Mouse (Mus musculus): ENCODE data around the gene Mamdc2. TPM values are rescaled to one million over a fixed set of nuclear protein-coding genes. Genes with fewer than 3 reads are reported as not detected.

The Mamdc2 gene
- polyA plus RNA-seq, 1 experiment from 2014 or later: 1.1 TPM

DNA sequence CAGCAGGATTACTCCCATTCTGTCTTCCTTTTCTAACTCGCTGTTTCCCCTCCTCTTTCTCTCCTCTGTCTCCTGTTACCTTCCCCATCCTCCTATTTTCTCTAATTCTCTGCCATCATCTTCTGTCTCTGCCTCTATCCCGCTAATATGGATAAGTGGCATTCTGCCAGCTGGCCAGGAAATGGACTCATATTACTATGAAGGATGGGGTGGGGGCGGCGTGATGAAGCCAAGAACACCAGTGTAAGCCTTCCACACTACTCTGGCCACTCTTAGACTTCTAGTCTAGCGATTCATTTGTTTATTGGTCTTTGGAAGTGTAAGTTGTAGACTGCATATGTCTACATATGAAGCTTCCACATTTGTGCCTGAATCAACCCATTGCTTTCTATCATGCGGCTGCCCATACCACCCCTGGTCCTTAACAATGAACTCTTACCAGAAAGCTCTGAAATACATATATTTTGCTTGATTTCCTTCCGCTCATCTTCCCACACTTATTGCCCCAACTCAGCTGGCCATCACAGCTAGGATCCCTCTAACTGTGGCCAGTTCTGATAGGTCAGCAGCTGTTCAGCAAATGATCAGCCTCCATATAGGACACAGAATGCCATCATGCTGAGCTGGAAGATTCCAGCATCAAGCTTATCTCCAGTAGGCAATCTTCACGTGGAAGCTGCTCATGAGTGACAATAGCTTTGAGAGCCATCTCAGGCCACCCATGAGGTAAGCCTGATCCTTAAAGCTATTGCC lies 68.3 kb downstream of the Mamdc2 start:
- 74% methylated on average over 8 of the region's 8 CpGs for WGBS
- Histone ChIP-seq H3K36me3 (no peaks in the 10 kb centered on the region), H3K9ac (no peak overlapping the region), H3K4me1 (no peaks in the 10 kb centered on the region), H3K27ac (replicated peaks) (no peak overlapping the region), H3K27me3 (replicated peaks) (no peaks in the 10 kb centered on the region), H3K4me2 (no peak overlapping the region), H3K4me3 (no peak overlapping the region), H3K9me3 (no peaks in the 10 kb centered on the region)
- ATAC-seq (ENCODE audit: extremely low read depth, insufficient number of reproducible peaks, low FRiP score, low TSS enrichment): no peak

DNA sequence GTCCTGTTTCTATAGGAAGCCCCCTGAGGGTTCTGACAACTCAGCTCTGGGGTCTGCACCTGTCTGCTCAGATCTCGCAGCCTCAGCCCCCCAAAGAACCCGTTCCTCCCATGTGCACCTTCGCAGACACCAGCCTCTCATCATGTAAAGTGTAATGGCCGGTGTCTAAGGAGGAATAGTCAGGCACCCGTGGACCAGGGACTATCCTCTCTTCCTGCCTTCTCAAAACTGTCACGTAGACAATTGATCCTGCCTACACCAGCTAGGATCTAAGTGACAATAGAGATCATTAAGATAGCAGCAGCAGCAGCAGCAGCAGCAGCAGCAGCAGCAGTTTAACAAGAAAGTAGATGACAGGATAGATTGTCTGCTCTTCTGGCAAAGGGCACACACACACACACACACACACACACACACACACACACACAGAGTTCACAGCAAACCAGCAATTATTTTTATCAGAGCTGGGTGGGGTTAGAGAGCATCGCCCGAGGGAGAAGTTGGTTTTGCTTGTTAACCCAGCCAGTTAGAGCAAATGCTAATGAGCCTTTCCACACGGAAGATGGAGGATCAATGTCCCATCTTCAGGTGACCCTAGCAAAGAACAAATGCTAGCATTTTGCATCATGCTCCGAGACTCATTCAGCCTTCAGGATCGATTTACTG lies 71.6 kb downstream of the Mamdc2 start:
- Histone ChIP-seq H3K4me2 (no peak overlapping the region), H3K4me1 (peaks cover 2% of the 10 kb centered on the region; the same call in 1 of the 2 replicates), H3K9me3 (no peaks in the 10 kb centered on the region), H3K36me3 (no peaks in the 10 kb centered on the region), H3K4me3 (no peak overlapping the region), H3K27ac (replicated peaks) (no peak overlapping the region), H3K27me3 (replicated peaks) (no peaks in the 10 kb centered on the region), H3K9ac (no peak overlapping the region)
- 61% methylated on average over 11 of the region's 11 CpGs for WGBS
- no peak for ATAC-seq (ENCODE audit: extremely low read depth, insufficient number of reproducible peaks, low FRiP score, low TSS enrichment)

DNA sequence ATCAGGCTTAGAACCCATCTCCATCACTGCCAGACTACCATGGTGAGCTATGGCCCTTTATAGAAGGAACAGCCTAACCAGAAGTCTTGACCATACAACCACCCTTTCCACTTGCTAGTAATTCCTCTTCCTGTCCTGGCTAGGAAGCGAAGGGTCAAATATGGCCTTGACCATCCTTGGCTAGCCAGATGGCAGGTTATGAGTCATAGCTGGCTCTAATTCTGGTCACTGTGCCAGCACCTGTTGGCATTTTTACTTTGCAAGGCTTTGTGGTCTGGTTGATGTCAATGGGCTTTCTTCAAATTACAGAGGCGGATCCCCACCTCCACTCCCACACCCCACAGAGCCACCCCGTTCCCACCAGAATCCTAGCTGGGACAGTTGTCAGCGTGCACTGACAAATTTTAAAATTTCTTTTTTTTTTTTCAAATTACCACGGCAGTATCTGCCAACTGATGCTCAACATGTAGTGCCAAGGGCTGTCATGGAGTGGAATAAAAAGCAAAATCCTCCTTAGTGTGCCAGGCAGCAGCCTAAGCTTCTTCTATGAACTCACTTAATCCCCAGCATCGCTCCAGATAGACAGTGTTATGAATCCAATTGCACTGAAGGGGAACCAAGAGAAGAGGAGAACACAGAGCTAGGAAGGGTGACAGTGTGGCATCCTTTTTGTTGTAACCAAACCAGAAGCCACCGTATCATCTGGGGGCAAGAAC lies 73.1 kb downstream of the Mamdc2 start:
- WGBS: 80% methylated on average over 7 of the region's 7 CpGs
- Histone ChIP-seq H3K9ac (no peak overlapping the region), H3K27ac (replicated peaks) (no peak overlapping the region), H3K9me3 (no peaks in the 10 kb centered on the region), H3K36me3 (no peaks in the 10 kb centered on the region), H3K27me3 (replicated peaks) (no peaks in the 10 kb centered on the region), H3K4me2 (no peak overlapping the region), H3K4me1 (peaks cover 2% of the 10 kb centered on the region; the same call in 1 of the 2 replicates), H3K4me3 (no peak overlapping the region)
- no peak for ATAC-seq (ENCODE audit: extremely low read depth, insufficient number of reproducible peaks, low FRiP score, low TSS enrichment)

- no peak overlapping the region for H3K4me3 ChIP-seq
- no peaks in the 10 kb centered on the region for H3K27me3 ChIP-seq (replicated peaks)
- no peaks in the 10 kb centered on the region for H3K9me3 ChIP-seq
- WGBS: 60% methylated on average over 9 of the region's 9 CpGs
- no peak overlapping the region for H3K4me2 ChIP-seq
- no peak overlapping the region for H3K9ac ChIP-seq
- H3K36me3 ChIP-seq: no peaks in the 10 kb centered on the region
- H3K27ac ChIP-seq (replicated peaks): no peak overlapping the region
- ATAC-seq (ENCODE audit: extremely low read depth, insufficient number of reproducible peaks, low FRiP score, low TSS enrichment): no peak
- H3K4me1 ChIP-seq: peaks cover 2% of the 10 kb centered on the region; the same call in 1 of the 2 replicates
Measured at GRCm38 (mm10) chr19:23373728-23374127, 74.5 kb downstream of the Mamdc2 start.

- 0 out of 2 replicates have a peak overlapping the region, but pooled peaks have one; percentile 19 for H3K9ac ChIP-seq
- H3K27ac ChIP-seq (replicated peaks): no peak overlapping the region
- 41% methylated on average over 8 of the region's 8 CpGs for WGBS
- ATAC-seq (ENCODE audit: extremely low read depth, insufficient number of reproducible peaks, low FRiP score, low TSS enrichment): no peak
- H3K9me3 ChIP-seq: no peaks in the 10 kb centered on the region
- no peak overlapping the region for H3K4me2 ChIP-seq
- no peak overlapping the region for H3K4me3 ChIP-seq
- peaks cover 2% of the 10 kb centered on the region; the same call in 1 of the 2 replicates for H3K4me1 ChIP-seq
- no peaks in the 10 kb centered on the region for H3K27me3 ChIP-seq (replicated peaks)
- H3K36me3 ChIP-seq: no peaks in the 10 kb centered on the region
Measured at GRCm38 (mm10) chr19:23373287-23373686, 75.0 kb downstream of the Mamdc2 start.

DNA sequence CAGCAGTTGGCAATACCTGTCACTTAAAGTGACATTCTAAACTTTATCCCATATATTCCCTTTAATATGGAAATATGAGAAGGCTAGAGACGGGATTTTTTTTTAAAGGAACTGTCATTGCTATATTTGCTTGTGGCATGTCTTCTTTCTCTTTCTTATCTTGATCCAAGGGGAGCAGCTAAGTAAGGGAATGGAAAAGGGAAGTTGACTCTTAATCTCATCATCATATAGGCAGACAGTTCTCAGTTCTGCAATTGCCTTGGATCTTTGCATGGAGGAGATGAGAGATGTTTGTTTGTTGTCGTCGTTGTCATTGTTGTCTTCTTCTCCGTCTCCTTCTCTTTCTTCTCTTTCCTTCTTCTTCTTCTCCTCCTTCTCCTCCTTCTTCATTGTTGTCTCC lies 79.0 kb downstream of the Mamdc2 start:
- no peak overlapping the region for H3K9ac ChIP-seq
- peaks cover 2% of the 10 kb centered on the region; the same call in 1 of the 2 replicates for H3K4me1 ChIP-seq
- ATAC-seq (ENCODE audit: extremely low read depth, insufficient number of reproducible peaks, low FRiP score, low TSS enrichment): no peak
- H3K27ac ChIP-seq (replicated peaks): no peak overlapping the region
- no peaks in the 10 kb centered on the region for H3K27me3 ChIP-seq (replicated peaks)
- no peak overlapping the region for H3K4me2 ChIP-seq
- no peaks in the 10 kb centered on the region for H3K9me3 ChIP-seq
- no peaks in the 10 kb centered on the region for H3K36me3 ChIP-seq
- 72% methylated on average over 4 of the region's 4 CpGs for WGBS
- H3K4me3 ChIP-seq: no peak overlapping the region

GRCm38 (mm10) chr19:23362006-23362405 lies 86.2 kb downstream of the Mamdc2 start:
- no peak overlapping the region for H3K4me2 ChIP-seq
- H3K9ac ChIP-seq: no peak overlapping the region
- no peaks in the 10 kb centered on the region for H3K4me1 ChIP-seq
- no peak for ATAC-seq (ENCODE audit: extremely low read depth, insufficient number of reproducible peaks, low FRiP score, low TSS enrichment)
- no peak overlapping the region for H3K27ac ChIP-seq (replicated peaks)
- no peak overlapping the region for H3K4me3 ChIP-seq
- no peaks in the 10 kb centered on the region for H3K27me3 ChIP-seq (replicated peaks)
- no peaks in the 10 kb centered on the region for H3K9me3 ChIP-seq
- H3K36me3 ChIP-seq: no peaks in the 10 kb centered on the region
- 78% methylated on average over 3 of the region's 3 CpGs for WGBS

DNA sequence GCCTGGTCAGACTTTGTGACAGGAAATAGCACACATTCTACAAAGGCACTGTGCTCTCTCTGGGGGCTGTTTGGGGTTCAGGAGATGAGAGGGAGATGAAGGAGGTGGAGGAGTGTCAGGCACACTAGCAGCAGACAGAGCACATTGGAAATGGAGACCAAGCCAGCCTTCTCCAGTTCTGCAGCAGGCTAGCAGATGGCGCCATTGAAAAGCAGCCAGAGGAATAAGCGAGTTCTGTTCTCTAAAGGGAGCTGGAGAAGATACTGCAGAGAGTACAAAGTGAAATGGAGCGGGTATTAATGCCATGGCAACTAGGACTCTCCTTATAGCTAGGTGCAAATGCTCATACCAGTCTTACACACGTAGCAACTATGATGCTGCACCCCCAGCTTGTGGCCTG lies 87.1 kb downstream of the Mamdc2 start:
- H3K36me3 ChIP-seq: no peaks in the 10 kb centered on the region
- H3K4me2 ChIP-seq: no peak overlapping the region
- H3K9ac ChIP-seq: no peak overlapping the region
- H3K27ac ChIP-seq (replicated peaks): no peak overlapping the region
- no peak for ATAC-seq (ENCODE audit: extremely low read depth, insufficient number of reproducible peaks, low FRiP score, low TSS enrichment)
- H3K9me3 ChIP-seq: no peaks in the 10 kb centered on the region
- no peaks in the 10 kb centered on the region for H3K27me3 ChIP-seq (replicated peaks)
- 65% methylated on average over 4 of the region's 4 CpGs for WGBS
- no peaks in the 10 kb centered on the region for H3K4me1 ChIP-seq
- no peak overlapping the region for H3K4me3 ChIP-seq

- no peak overlapping the region for H3K4me3 ChIP-seq
- WGBS: 78% methylated on average over 4 of the region's 4 CpGs
- no peak overlapping the region for H3K27ac ChIP-seq (replicated peaks)
- H3K9ac ChIP-seq: no peak overlapping the region
- H3K27me3 ChIP-seq (replicated peaks): no peaks in the 10 kb centered on the region
- H3K4me1 ChIP-seq: no peaks in the 10 kb centered on the region
- no peaks in the 10 kb centered on the region for H3K9me3 ChIP-seq
- no peaks in the 10 kb centered on the region for H3K36me3 ChIP-seq
- ATAC-seq (ENCODE audit: extremely low read depth, insufficient number of reproducible peaks, low FRiP score, low TSS enrichment): no peak
- no peak overlapping the region for H3K4me2 ChIP-seq
Measured at GRCm38 (mm10) chr19:23360536-23360935, 87.7 kb downstream of the Mamdc2 start.

- WGBS: 75% methylated on average over 5 of the region's 5 CpGs
- H3K4me2 ChIP-seq: no peak overlapping the region
- no peak for ATAC-seq (ENCODE audit: extremely low read depth, insufficient number of reproducible peaks, low FRiP score, low TSS enrichment)
Measured at GRCm38 (mm10) chr19:23357253-23357652, 91.0 kb downstream of the Mamdc2 start.

GRCm38 (mm10) chr19:23354738-23355137 lies 93.5 kb downstream of the Mamdc2 start:
- Histone ChIP-seq H3K27ac (replicated peaks) (no peak overlapping the region), H3K4me1 (peaks cover 11% of the 10 kb centered on the region), H3K9ac (no peak overlapping the region), H3K4me3 (no peak overlapping the region), H3K9me3 (no peaks in the 10 kb centered on the region), H3K4me2 (no peak overlapping the region), H3K36me3 (no peaks in the 10 kb centered on the region), H3K27me3 (replicated peaks) (no peaks in the 10 kb centered on the region)
- 68% methylated on average over 6 of the region's 6 CpGs for WGBS
- no peak for ATAC-seq (ENCODE audit: extremely low read depth, insufficient number of reproducible peaks, low FRiP score, low TSS enrichment)

More at GRCm38 (mm10) chr19:23357253-23357652, 91.0 kb downstream of the Mamdc2 start:
- H3K4me1 ChIP-seq: peaks cover 11% of the 10 kb centered on the region
- H3K27ac ChIP-seq (replicated peaks): no peak overlapping the region
- no peaks in the 10 kb centered on the region for H3K27me3 ChIP-seq (replicated peaks)
- H3K4me3 ChIP-seq: no peak overlapping the region
- H3K36me3 ChIP-seq: no peaks in the 10 kb centered on the region
- no peaks in the 10 kb centered on the region for H3K9me3 ChIP-seq
- no peak overlapping the region for H3K9ac ChIP-seq
